Mouse (Mus musculus) midbrain, embryonic 11.5 days (tissue): ENCODE data around the gene Ednra. TPM values are rescaled to one million over a fixed set of nuclear protein-coding genes. Genes with fewer than 3 reads are reported as not detected.
A peak's percentile ranks its signal among the peaks of the same experiment; 100 is the strongest.
"Not testable (repeated sequence)": the region's sequence is repeated elsewhere in the genome, so short reads cannot be mapped to it uniquely, and the experiment has no call there.

Source experiments
- ATAC-seq: fragments of 200-750 bp; cut with Nextera tagmentation; 2 replicates; pipeline ENCODE4 v1.8.0; 2017; ENCODE audit warnings: moderate TSS enrichment, moderate library complexity; ENCODE audit not compliant: low FRiP score
- DNase-seq: peaks from one replicate; pipeline ENCODE4 v3.0.0; 2015; ENCODE audit warnings: low spot score; ENCODE audit errors: missing footprints
- H3K27ac ChIP-seq: fragments of 300-500 bp; sonication (generic); 2 replicates; pipeline ENCODE4 v1.5.1; 2014; ENCODE audit warnings: low read depth, low read length
- H3K27me3 ChIP-seq: fragments of 300-500 bp; sonication (generic); 2 replicates; pipeline ENCODE4 v1.6.1; 2014; ENCODE audit warnings: mild to moderate bottlenecking, low read length, moderate library complexity, mixed read lengths; ENCODE audit not compliant: control insufficient read depth, insufficient read depth
- H3K36me3 ChIP-seq: fragments of 300-500 bp; sonication (generic); 2 replicates; pipeline ENCODE4 v1.6.1; 2014; ENCODE audit warnings: mild to moderate bottlenecking, low read length, moderate library complexity, mixed read lengths; ENCODE audit not compliant: control insufficient read depth, insufficient read depth
- H3K4me1 ChIP-seq: fragments of 300-500 bp; sonication (generic); 2 replicates; pipeline ENCODE4 v1.6.1; 2014; ENCODE audit warnings: low read length; ENCODE audit not compliant: control insufficient read depth, insufficient read depth
- H3K4me2 ChIP-seq: fragments of 300-500 bp; sonication (generic); 2 replicates; pipeline ENCODE4 v1.6.1; 2014; ENCODE audit warnings: mild to moderate bottlenecking, moderate library complexity
- H3K4me3 ChIP-seq: fragments of 300-500 bp; sonication (generic); 2 replicates; pipeline ENCODE4 v1.5.1; 2014; ENCODE audit warnings: low read depth, low read length
- H3K9ac ChIP-seq: fragments of 300-500 bp; sonication (generic); 2 replicates; pipeline ENCODE4 v1.6.1; 2014; ENCODE audit warnings: low read length
- H3K9me3 ChIP-seq: fragments of 300-500 bp; sonication (generic); 2 replicates; pipeline ENCODE4 v1.6.1; 2016; ENCODE audit warnings: low read length; ENCODE audit not compliant: control insufficient read depth
- WGBS: fragments of 180-500 bp; shearing (Covaris S2); extraction: QIAGEN DNeasy Blood & Tissue Kit; methylation state at CpG from one replicate; pipeline ENCODE4 v1.1.7; 2014; 5-methylcytosine and 5-hydroxymethylcytosine counted together
- polyA plus RNA-seq: library from polyadenylated mRNA; unstranded; fragments of >200 nt; fragmentation: Nextera tagmentation; extraction: Ambion mirVana; gene quantifications from 2 replicates; pipeline ENCODE4 v1.2.1, GENCODE M21; 2014

Ednra gene
- polyA plus RNA-seq, 1 experiment from 2014 or later, result 13.4 TPM

- no peak for ATAC-seq
- Histone ChIP-seq H3K36me3 (no peaks in the 10 kb centered on the region), H3K9me3 (no peaks in the 10 kb centered on the region), H3K9ac (no peak overlapping the region), H3K4me3 (no peak overlapping the region), H3K4me1 (no peaks in the 10 kb centered on the region), H3K4me2 (no peak overlapping the region), H3K27ac (no peak overlapping the region), H3K27me3 (no peaks in the 10 kb centered on the region)
- DNase-seq, result peak; percentile 75
- 83% methylated on average over 10 of the region's 10 CpGs for WGBS
Measured at GRCm38 (mm10) chr8:77698028-77698427, 26.2 kb downstream of the Ednra start.

- H3K27me3 ChIP-seq, result no peaks in the 10 kb centered on the region
- WGBS, result 94% methylated on average over 4 of the region's 4 CpGs
- no peak overlapping the region for H3K27ac ChIP-seq
- no peaks in the 10 kb centered on the region for H3K36me3 ChIP-seq
- H3K4me1 ChIP-seq, result no peaks in the 10 kb centered on the region
- H3K4me2 ChIP-seq, result no peak overlapping the region
- H3K9ac ChIP-seq, result no peak overlapping the region
- ATAC-seq (no peak), DNase-seq (peak; percentile 65)
- H3K9me3 ChIP-seq, result no peaks in the 10 kb centered on the region
- H3K4me3 ChIP-seq, result no peak overlapping the region
Measured at GRCm38 (mm10) chr8:77696182-77696581, 28.1 kb downstream of the Ednra start.

GRCm38 (mm10) chr8:77695486-77696058 is 28.7 kb downstream of the Ednra start:
- ATAC-seq (no peak), DNase-seq (peak; percentile 61)
- 63% methylated on average over 5 of the region's 5 CpGs for WGBS
- Histone ChIP-seq H3K4me3 (no peak overlapping the region), H3K36me3 (no peaks in the 10 kb centered on the region), H3K9me3 (no peaks in the 10 kb centered on the region), H3K4me1 (no peaks in the 10 kb centered on the region), H3K27me3 (no peaks in the 10 kb centered on the region), H3K9ac (no peak overlapping the region), H3K27ac (no peak overlapping the region), H3K4me2 (no peak overlapping the region)

GRCm38 (mm10) chr8:77695070-77695469 is 29.2 kb downstream of the Ednra start:
- no peak for ATAC-seq

GRCm38 (mm10) chr8:77694588-77694987 is 29.7 kb downstream of the Ednra start:
- Histone ChIP-seq H3K4me1 (no peaks in the 10 kb centered on the region), H3K36me3 (no peaks in the 10 kb centered on the region), H3K27ac (no peak overlapping the region), H3K27me3 (no peaks in the 10 kb centered on the region), H3K9ac (no peak overlapping the region), H3K9me3 (no peaks in the 10 kb centered on the region), H3K4me3 (no peak overlapping the region), H3K4me2 (no peak overlapping the region)
- DNase-seq (peak; percentile 59), ATAC-seq (no peak)
- 89% methylated on average over 4 of the region's 4 CpGs for WGBS

More at GRCm38 (mm10) chr8:77695070-77695469, 29.2 kb downstream of the Ednra start:
- H3K27ac ChIP-seq, result no peak overlapping the region
- WGBS, result 83% methylated on average over 3 of the region's 3 CpGs
- H3K4me2 ChIP-seq, result no peak overlapping the region
- no peaks in the 10 kb centered on the region for H3K4me1 ChIP-seq
- no peaks in the 10 kb centered on the region for H3K27me3 ChIP-seq
- H3K4me3 ChIP-seq, result no peak overlapping the region
- H3K36me3 ChIP-seq, result no peaks in the 10 kb centered on the region
- no peaks in the 10 kb centered on the region for H3K9me3 ChIP-seq
- no peak overlapping the region for H3K9ac ChIP-seq
- no peak for DNase-seq

GRCm38 (mm10) chr8:77689421-77690059 is 34.7 kb downstream of the Ednra start:
- H3K27me3 ChIP-seq, H3K4me1 ChIP-seq, H3K27ac ChIP-seq, ATAC-seq, H3K4me3 ChIP-seq, H3K36me3 ChIP-seq, H3K9ac ChIP-seq, H3K9me3 ChIP-seq, H3K4me2 ChIP-seq: not testable (repeated sequence)
- DNase-seq, result peak; percentile 73
- 86% methylated on average over 7 of the region's 7 CpGs for WGBS

GRCm38 (mm10) chr8:77688978-77689377 is 35.3 kb downstream of the Ednra start:
- Histone ChIP-seq H3K36me3 (no peaks in the 10 kb centered on the region), H3K4me2 (no peak overlapping the region), H3K9ac (no peak overlapping the region), H3K27me3 (no peaks in the 10 kb centered on the region), H3K4me1 (no peaks in the 10 kb centered on the region), H3K4me3 (no peak overlapping the region), H3K9me3 (no peaks in the 10 kb centered on the region), H3K27ac (no peak overlapping the region)
- ATAC-seq, result no peak
- peak; percentile 59 for DNase-seq
- 75% methylated on average over 5 of the region's 5 CpGs for WGBS

- Histone ChIP-seq H3K9ac (no peak overlapping the region), H3K4me2 (no peak overlapping the region), H3K27me3 (no peaks in the 10 kb centered on the region), H3K36me3 (no peaks in the 10 kb centered on the region), H3K4me1 (no peaks in the 10 kb centered on the region), H3K9me3 (no peaks in the 10 kb centered on the region), H3K4me3 (no peak overlapping the region), H3K27ac (no peak overlapping the region)
- WGBS, result 92% methylated on average over 6 of the region's 6 CpGs
- ATAC-seq (no peak), DNase-seq (peak; percentile 28)
Measured at GRCm38 (mm10) chr8:77684372-77684771, 39.9 kb downstream of the Ednra start.

- no peaks in the 10 kb centered on the region for H3K9me3 ChIP-seq
- WGBS, result 78% methylated on average over 6 of the region's 6 CpGs
- H3K4me1 ChIP-seq, result no peaks in the 10 kb centered on the region
- H3K4me2 ChIP-seq, result no peak overlapping the region
- DNase-seq (peak; percentile 65), ATAC-seq (no peak)
- H3K27me3 ChIP-seq, result no peaks in the 10 kb centered on the region
- H3K36me3 ChIP-seq, result no peaks in the 10 kb centered on the region
- no peak overlapping the region for H3K9ac ChIP-seq
- no peak overlapping the region for H3K4me3 ChIP-seq
- no peak overlapping the region for H3K27ac ChIP-seq
Measured at GRCm38 (mm10) chr8:77683356-77684106, 40.7 kb downstream of the Ednra start.
